Mouse (Mus musculus) intestine, embryonic 14.5 days (tissue): ENCODE data around the gene Gbx2. TPM values are rescaled to one million over a fixed set of nuclear protein-coding genes. Genes with fewer than 3 reads are reported as not detected.

ENCODE experiments used
- ATAC-seq: fragments of 200-750 bp; cut with Nextera tagmentation; replicated peaks from 2 replicates; pipeline ENCODE4 v1.8.0; 2017; ENCODE audit warnings: low read depth, moderate number of reproducible peaks, moderate TSS enrichment, moderate library complexity; ENCODE audit not compliant: low FRiP score, low TSS enrichment
- DNase-seq: peaks from one replicate; pipeline ENCODE4 v3.0.0-alpha.2; 2018; ENCODE audit warnings: low spot score
- H3K27ac ChIP-seq: fragments of 300-500 bp; sonication (generic); 2 replicates; pipeline ENCODE4 v1.5.1; 2014; ENCODE audit warnings: low read depth, mild to moderate bottlenecking, control low read depth
- H3K27me3 ChIP-seq: fragments of 300-500 bp; sonication (generic); replicated peaks from 2 replicates; pipeline ENCODE4 v1.6.1; 2014; ENCODE audit warnings: low read length, control low read depth; ENCODE audit not compliant: control insufficient read depth, insufficient read depth
- H3K36me3 ChIP-seq: fragments of 300-500 bp; sonication (generic); 2 replicates; pipeline ENCODE4 v1.6.1; 2014; ENCODE audit warnings: low read length, control low read depth; ENCODE audit not compliant: control insufficient read depth, insufficient read depth
- H3K4me1 ChIP-seq: fragments of 300-500 bp; sonication (generic); replicated peaks from 2 replicates; pipeline ENCODE4 v1.6.1; 2014; ENCODE audit warnings: low read length, control low read depth, mixed read lengths; ENCODE audit not compliant: control insufficient read depth, insufficient read depth
- H3K4me2 ChIP-seq: fragments of 300-500 bp; sonication (generic); 2 replicates; pipeline ENCODE4 v1.6.1; 2014; ENCODE audit warnings: low read length
- H3K4me3 ChIP-seq: fragments of 300-500 bp; sonication (generic); 2 replicates; pipeline ENCODE4 v1.5.1; 2014; ENCODE audit warnings: low read depth, low read length, control low read depth, mixed read lengths
- H3K9ac ChIP-seq: fragments of 300-500 bp; sonication (generic); 2 replicates; pipeline ENCODE4 v1.6.1; 2014; ENCODE audit warnings: mild to moderate bottlenecking, low read length
- H3K9me3 ChIP-seq: fragments of 300-500 bp; sonication (generic); 2 replicates; pipeline ENCODE4 v1.6.1; 2016; ENCODE audit warnings: low read length, control low read depth; ENCODE audit not compliant: control insufficient read depth
- WGBS: fragments of 180-500 bp; shearing (Covaris S2); extraction: QIAGEN DNeasy Blood & Tissue Kit; methylation state at CpG from one replicate; pipeline ENCODE4 v1.1.7; 2014; 5-methylcytosine and 5-hydroxymethylcytosine counted together
- polyA plus RNA-seq: library from polyadenylated mRNA; unstranded; fragments of >200 nt; fragmentation: Nextera tagmentation; extraction: Ambion mirVana; gene quantifications from 2 replicates; pipeline ENCODE4 v1.2.1, GENCODE M21; 2014

Gbx2 gene
- polyA plus RNA-seq, 1 experiment from 2014 or later = not detected

DNA sequence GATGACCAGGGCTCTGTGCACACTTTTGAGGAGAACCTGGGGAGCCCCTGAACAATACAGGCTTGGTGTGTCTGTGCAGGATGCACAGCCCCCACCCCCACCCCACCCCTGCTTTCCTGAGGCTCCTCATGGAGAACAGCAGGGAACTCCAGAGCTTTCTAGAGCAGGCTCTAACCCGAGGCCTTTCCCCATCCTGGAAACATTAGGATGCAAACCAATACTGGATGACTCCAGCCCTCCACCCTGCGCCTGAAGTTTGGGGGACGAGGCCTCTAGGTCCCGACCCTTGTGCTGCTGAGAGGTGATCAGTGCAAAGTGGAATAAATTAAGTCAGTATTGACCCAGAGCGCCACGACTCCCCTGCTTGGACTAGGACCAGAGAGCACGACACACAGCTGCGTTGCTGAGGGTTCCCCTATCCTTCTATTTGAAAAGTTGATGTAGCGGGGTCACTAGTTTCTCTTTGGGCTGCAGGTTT, 4.4 kb downstream of the Gbx2 start:
- ATAC-seq (no peak), DNase-seq (peak; percentile 51)
- Histone ChIP-seq H3K9ac (no peak overlapping the region), H3K4me2 (peak overlapping the region; percentile 52; the same call in 1 of the 2 replicates), H3K27ac (no peak overlapping the region), H3K4me1 (peaks cover 20% of the 10 kb centered on the region), H3K36me3 (no peaks in the 10 kb centered on the region), H3K9me3 (no peaks in the 10 kb centered on the region), H3K27me3 (peaks cover 100% of the 10 kb centered on the region), H3K4me3 (0 out of 2 replicates have a peak overlapping the region, but pooled peaks have one; percentile 30)
- WGBS = 20% methylated on average over 9 of the region's 9 CpGs

DNA sequence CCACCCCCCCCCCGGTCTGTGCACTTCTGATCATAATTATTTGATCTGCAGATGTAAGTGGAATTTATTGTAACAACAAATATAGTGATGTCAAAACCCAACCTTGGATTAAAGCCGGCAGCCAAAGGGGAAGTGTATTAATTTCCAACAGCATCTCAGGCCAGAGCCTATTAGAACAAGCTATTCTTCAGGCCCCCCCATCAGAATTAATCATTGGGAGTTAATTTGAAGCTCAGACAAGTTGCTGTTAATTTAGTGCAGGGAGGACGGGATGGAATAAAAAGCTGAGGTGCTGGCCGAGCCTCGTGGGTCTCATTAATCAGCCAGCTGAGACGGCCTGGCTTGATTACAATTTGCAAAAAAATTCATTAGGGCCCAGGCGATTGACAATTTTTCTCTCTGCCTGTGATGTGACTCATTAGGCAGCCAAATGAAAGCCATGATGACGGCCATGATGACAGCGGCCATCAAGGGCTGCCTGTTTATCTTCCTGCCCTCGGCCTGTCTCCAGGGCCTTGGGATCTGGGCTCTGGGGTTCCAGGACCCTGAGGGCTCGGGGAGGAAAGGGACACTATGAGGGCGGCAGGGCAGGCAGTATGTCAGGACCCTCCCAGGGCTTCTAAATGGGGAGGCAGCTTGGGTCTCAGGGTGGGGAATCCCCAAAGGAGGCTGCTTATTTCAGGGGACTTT, 5.3 kb downstream of the Gbx2 start:
- no peaks in the 10 kb centered on the region for H3K36me3 ChIP-seq
- whole genome bisulfite sequencing = 57% methylated on average over 12 of the region's 12 CpGs
- no peak overlapping the region for H3K4me2 ChIP-seq
- H3K4me3 ChIP-seq = no peak overlapping the region
- no peak overlapping the region for H3K9ac ChIP-seq
- DNase-seq (peak; percentile 51), ATAC-seq (no peak)
- no peak overlapping the region for H3K27ac ChIP-seq
- peaks cover 100% of the 10 kb centered on the region for H3K27me3 ChIP-seq
- H3K9me3 ChIP-seq = no peaks in the 10 kb centered on the region
- H3K4me1 ChIP-seq = peaks cover 16% of the 10 kb centered on the region

DNA sequence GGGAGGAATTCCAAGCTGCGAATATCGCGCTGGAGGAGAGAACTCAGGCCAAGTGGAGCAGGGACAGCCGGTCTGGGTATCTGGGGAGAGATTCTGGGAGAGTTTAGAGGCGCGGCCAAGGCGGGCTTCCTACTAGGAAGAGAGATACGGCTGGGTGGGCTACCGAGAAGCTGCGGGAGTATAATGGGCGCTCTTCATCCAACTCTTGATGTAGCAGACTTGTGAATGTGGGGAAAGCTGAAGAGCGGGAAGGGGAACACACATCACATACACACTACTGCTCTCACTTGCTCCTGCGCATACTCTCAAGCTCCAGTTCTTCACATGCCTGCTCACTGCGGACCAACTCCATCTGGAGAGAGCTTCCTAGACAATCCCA, 7.3 kb downstream of the Gbx2 start:
- Histone ChIP-seq H3K4me1 (0 out of 2 replicates have a peak, but pooled peaks cover 5% of the 10 kb centered on the region), H3K27me3 (peaks cover 93% of the 10 kb centered on the region), H3K9me3 (no peaks in the 10 kb centered on the region), H3K27ac (no peak overlapping the region), H3K9ac (no peak overlapping the region), H3K4me3 (0 out of 2 replicates have a peak overlapping the region, but pooled peaks have one; percentile 16), H3K36me3 (no peaks in the 10 kb centered on the region), H3K4me2 (peak overlapping the region; percentile 38)
- DNase-seq (no peak), ATAC-seq (no peak)
- WGBS = 12% methylated on average over 14 of the region's 14 CpGs

DNA sequence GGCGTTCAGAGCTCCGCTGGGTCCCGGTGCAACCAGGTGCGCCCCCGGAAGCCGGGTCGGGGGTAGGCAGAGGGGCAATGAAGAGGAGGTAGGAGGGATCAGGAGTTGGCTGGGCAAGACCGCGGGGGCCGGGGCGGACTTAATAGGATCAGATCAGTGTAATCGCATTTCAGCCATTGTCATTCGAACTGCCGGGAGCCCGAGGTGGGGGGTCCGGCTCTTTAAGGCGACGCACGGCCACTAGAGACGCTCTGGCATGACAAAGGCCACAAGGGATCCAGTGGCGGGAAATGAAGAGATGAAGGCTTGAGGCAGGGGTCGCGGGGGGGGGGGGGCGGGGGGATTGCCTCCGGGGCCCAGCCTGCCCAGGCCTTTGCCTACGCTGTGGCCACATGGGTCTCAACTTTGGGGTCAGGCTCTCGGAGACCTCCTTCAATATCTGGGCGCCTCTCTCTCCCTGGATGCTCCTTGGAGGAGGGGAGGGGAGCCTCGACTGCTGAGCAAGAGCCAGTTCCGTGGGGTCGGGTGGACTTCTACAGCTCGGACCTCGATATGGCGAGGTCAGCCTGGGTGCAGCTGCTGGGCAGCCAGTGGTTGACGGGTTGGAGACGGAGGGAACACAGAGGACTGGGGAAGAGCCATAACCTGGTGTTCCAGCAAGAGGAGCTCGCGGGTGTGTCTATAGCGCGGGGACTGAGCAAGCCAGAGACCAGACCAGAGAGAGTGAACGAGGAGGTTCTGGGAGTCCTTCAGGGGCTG, 7.9 kb downstream of the Gbx2 start:
- Histone ChIP-seq H3K9me3 (no peaks in the 10 kb centered on the region), H3K36me3 (no peaks in the 10 kb centered on the region), H3K27ac (no peak overlapping the region), H3K4me2 (peak overlapping the region; percentile 38), H3K9ac (no peak overlapping the region), H3K4me3 (peak overlapping the region; percentile 16), H3K27me3 (peaks cover 93% of the 10 kb centered on the region), H3K4me1 (0 out of 2 replicates have a peak, but pooled peaks cover 5% of the 10 kb centered on the region)
- 1% methylated on average over 30 of the region's 41 CpGs for WGBS
- ATAC-seq (no peak), DNase-seq (no peak)

DNA sequence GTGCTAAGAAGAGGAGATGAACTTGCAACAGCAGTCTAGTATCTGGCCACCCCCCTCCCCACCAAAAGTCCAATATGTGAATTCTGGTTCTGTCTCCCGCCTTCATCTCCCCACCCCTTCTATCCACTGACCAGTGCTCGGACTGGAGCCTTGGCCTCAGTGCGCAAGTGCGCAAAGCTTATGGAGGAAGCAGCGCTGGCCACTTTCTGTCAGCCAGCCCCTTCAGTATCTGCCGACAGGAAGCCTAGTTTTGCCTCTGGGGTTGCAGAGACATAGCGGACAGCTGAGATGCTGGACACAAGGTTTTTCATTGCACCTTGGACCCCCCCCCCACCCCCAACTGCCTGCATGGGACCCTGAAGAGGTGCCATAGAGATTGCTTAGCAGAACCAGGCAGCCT, 8.7 kb downstream of the Gbx2 start:
- H3K4me2 ChIP-seq = no peak overlapping the region
- WGBS = 4% methylated on average over 7 of the region's 7 CpGs
- no peak for ATAC-seq
- no peak overlapping the region for H3K9ac ChIP-seq
- no peak overlapping the region for H3K4me3 ChIP-seq
- no peak for DNase-seq
- H3K27me3 ChIP-seq = peaks cover 91% of the 10 kb centered on the region
- H3K36me3 ChIP-seq = no peaks in the 10 kb centered on the region
- no peaks in the 10 kb centered on the region for H3K9me3 ChIP-seq
- H3K27ac ChIP-seq = no peak overlapping the region
- 0 out of 2 replicates have a peak, but pooled peaks cover 5% of the 10 kb centered on the region for H3K4me1 ChIP-seq

DNA sequence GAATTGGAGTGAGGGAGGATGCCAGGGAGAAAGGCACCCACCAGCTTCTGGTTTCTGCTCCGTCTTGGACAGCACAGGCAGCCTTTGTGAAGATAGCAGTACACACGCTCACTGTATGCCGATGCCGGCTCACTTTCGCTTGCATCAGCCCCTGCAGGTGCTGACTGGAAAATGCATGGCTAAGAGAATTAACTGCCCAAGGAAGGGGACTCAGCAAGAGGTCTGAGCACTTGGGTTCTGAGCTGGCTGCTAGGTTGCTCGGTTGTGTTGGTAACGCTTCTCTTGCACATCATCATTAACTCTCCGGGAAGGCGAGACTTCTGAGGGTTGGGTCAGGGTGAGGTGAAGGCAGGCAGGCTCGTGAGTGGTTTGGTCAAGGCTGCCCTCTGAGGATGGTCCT, 9.2 kb downstream of the Gbx2 start:
- 2% methylated on average over 10 of the region's 10 CpGs for WGBS
- H3K4me3 ChIP-seq = no peak overlapping the region
- H3K36me3 ChIP-seq = no peaks in the 10 kb centered on the region
- no peak for DNase-seq
- H3K27me3 ChIP-seq = peaks cover 88% of the 10 kb centered on the region
- no peak overlapping the region for H3K4me2 ChIP-seq
- H3K4me1 ChIP-seq = 0 out of 2 replicates have a peak, but pooled peaks cover 5% of the 10 kb centered on the region
- H3K27ac ChIP-seq = no peak overlapping the region
- H3K9ac ChIP-seq = no peak overlapping the region
- H3K9me3 ChIP-seq = no peaks in the 10 kb centered on the region
- no peak for ATAC-seq

DNA sequence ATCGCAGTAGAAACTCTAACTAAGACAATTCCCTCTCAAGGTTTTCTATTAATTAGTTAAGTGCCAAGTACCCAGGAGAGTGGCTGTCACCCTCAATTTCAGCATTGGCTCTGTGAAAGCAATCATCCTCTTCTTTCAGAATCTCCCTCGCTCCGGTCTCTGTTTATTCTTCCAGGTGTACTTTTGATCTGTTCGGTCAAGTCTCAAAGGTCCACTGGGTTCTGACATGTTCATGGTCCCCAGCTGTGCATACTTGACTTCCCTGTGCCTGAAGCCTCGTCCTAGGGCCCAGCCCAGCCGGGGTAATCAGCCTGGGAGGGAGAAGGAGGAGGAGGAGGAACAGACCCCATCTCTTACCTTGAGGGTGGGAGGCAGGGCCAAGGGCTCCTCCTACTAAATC, 11.8 kb downstream of the Gbx2 start:
- Histone ChIP-seq H3K27ac (no peak overlapping the region), H3K4me3 (no peak overlapping the region), H3K9me3 (no peaks in the 10 kb centered on the region), H3K9ac (no peak overlapping the region), H3K4me1 (0 out of 2 replicates have a peak, but pooled peaks cover 5% of the 10 kb centered on the region), H3K36me3 (no peaks in the 10 kb centered on the region), H3K4me2 (no peak overlapping the region), H3K27me3 (peaks cover 65% of the 10 kb centered on the region)
- no peak for ATAC-seq
- WGBS = 83% methylated on average over 6 of the region's 6 CpGs
- no peak for DNase-seq

DNA sequence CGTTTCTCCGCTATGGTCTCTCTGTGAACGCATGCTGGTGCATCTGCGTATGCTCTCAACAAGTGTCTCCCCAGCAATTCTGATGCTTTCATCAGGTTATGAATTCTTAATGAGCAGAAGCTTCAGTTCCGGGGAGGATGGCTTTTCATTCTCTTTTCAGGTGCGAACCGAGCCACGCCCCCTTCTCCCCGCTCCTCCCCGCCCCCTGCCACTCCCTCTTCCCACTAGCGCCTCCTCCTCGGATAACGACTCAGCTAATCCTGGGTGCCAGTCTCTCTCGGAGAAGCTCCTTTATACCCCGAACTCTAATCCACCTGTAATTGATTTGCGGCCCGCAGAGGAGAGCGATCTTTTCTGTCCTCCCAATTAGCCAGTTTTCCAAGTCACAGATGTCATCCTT, 12.9 kb downstream of the Gbx2 start:
- H3K4me3 ChIP-seq = no peak overlapping the region
- no peaks in the 10 kb centered on the region for H3K9me3 ChIP-seq
- peaks cover 54% of the 10 kb centered on the region for H3K27me3 ChIP-seq
- H3K4me1 ChIP-seq = 0 out of 2 replicates have a peak, but pooled peaks cover 5% of the 10 kb centered on the region
- DNase-seq (no peak), ATAC-seq (no peak)
- H3K9ac ChIP-seq = no peak overlapping the region
- H3K36me3 ChIP-seq = no peaks in the 10 kb centered on the region
- H3K27ac ChIP-seq = no peak overlapping the region
- no peak overlapping the region for H3K4me2 ChIP-seq
- WGBS = 22% methylated on average over 18 of the region's 18 CpGs
